Mouse (Mus musculus): ENCODE measurements around the gene Alppl2. TPM values are rescaled to one million over a fixed set of nuclear protein-coding genes. Genes with fewer than 3 reads are reported as not detected.

The Alppl2 gene
- polyA plus RNA-seq, 1 experiment = not detected

DNA sequence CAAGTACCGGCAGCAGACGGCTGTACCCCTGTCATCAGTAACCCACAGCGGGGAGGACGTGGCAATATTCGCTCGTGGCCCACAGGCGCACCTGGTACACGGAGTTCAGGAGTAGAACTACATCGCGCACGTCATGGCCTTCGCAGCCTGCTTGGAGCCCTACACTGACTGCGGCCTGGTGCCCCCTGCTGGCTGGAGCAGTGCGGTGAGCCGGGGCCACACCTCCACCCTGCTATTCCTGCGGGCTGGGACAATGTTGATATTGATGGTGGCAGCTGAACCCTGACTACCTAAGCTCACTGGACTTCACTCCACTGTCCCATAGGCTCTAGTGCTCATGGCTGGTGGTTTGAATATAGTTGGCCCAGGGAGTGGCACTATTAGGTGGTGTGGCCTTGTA lies 19.0 kb downstream of the Alppl2 start:
- H3K4me3 ChIP-seq (ENCODE audit: low read depth, low read length) = peak overlapping the region; percentile 26; the same call in 1 of the 2 replicates

DNA sequence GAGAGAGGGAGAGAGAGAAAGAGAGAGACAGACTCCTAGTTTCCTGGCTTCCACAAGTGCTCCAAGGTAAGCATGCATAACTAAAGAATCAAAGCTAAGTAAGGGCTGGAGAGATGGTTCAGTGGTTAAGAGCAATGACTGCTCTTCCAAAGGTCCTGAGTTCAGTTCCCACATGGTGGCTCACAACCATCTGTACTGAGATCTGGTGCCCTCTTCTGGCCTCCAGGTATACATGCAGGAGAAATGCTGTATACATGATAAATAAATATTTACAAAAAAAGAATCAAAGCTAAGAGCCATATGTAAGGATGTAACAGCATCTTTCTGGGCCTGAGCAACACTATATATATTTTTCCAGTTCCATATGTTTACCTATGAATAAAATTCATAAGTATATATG lies 28.8 kb downstream of the Alppl2 start:
- Histone ChIP-seq H3K4me1 (ENCODE audit: control insufficient read depth, insufficient read depth, low read length) (no peaks in the 10 kb centered on the region), H3K36me3 (ENCODE audit: control insufficient read depth, insufficient read depth, low read length, poor library complexity, severe bottlenecking) (no peaks in the 10 kb centered on the region), H3K4me3 (ENCODE audit: low read depth, low read length) (no peak overlapping the region), H3K27me3 (ENCODE audit: control insufficient read depth, insufficient read depth, low read length, poor library complexity, severe bottlenecking) (no peaks in the 10 kb centered on the region), H3K9ac (ENCODE audit: low read depth, poor library complexity, severe bottlenecking) (no peak overlapping the region), H3K27ac (ENCODE audit: insufficient read depth, low read length) (no peak overlapping the region), H3K9me3 (replicated peaks; ENCODE audit: control insufficient read depth, insufficient read depth, low read length, poor library complexity, severe bottlenecking) (no peaks in the 10 kb centered on the region)
- TF ChIP-seq CTCF (IDR thresholded peaks at IDR 0.05; ENCODE audit: low read depth, low read length) (no peak), POLR2A (IDR thresholded peaks at IDR 0.05; ENCODE audit: insufficient read depth, low read length) (no peak), EP300 (IDR thresholded peaks at IDR 0.05; ENCODE audit: insufficient read depth, low read depth, low read length) (no peak)

More for the DNA sequence above, 19.0 kb downstream of the Alppl2 start:
- Histone ChIP-seq H3K27me3 (ENCODE audit: control insufficient read depth, insufficient read depth, low read length, poor library complexity, severe bottlenecking) (no peaks in the 10 kb centered on the region), H3K36me3 (ENCODE audit: control insufficient read depth, insufficient read depth, low read length, poor library complexity, severe bottlenecking) (no peaks in the 10 kb centered on the region), H3K9me3 (replicated peaks; ENCODE audit: control insufficient read depth, insufficient read depth, low read length, poor library complexity, severe bottlenecking) (no peaks in the 10 kb centered on the region), H3K4me1 (ENCODE audit: control insufficient read depth, insufficient read depth, low read length) (peaks cover 3% of the 10 kb centered on the region), H3K27ac (ENCODE audit: insufficient read depth, low read length) (no peak overlapping the region), H3K9ac (ENCODE audit: low read depth, poor library complexity, severe bottlenecking) (no peak overlapping the region)
- TF ChIP-seq POLR2A (IDR thresholded peaks at IDR 0.05; ENCODE audit: insufficient read depth, low read length) (no peak), CTCF (IDR thresholded peaks at IDR 0.05; ENCODE audit: low read depth, low read length) (peak; percentile 83), EP300 (IDR thresholded peaks at IDR 0.05; ENCODE audit: insufficient read depth, low read depth, low read length) (no peak)

DNA sequence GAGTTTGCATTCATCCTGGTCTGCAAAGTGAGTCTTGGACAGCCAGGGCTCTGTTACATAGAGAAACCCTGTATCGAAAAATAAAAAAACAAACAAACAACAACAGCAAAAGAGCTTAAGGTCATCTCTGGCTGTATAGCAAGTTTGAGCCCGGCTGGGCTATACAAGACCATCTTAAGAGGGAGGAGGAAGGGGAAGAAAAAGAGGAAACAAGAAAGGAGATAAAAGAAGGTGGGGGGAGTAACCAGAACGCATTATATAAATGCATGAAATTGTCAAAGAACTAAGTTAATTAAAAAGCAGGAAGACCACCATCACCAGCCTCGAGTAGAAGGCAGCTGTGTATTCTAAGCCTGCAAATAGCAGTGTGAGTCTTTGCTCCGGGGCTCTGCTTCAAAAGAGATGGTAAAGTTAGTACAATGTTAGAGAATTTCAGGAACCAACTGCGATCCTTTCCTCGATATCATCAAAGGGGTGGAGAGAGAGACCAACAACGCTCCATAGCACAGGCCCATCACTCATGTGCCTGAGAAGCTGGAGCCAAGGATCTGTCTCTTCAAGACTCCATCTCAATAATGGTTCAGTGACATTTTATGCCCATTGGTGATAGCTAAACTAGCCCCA lies 30.6 kb downstream of the Alppl2 start:
- Histone ChIP-seq H3K27ac (ENCODE audit: insufficient read depth, low read length) (no peak overlapping the region), H3K36me3 (ENCODE audit: control insufficient read depth, insufficient read depth, low read length, poor library complexity, severe bottlenecking) (no peaks in the 10 kb centered on the region), H3K4me3 (ENCODE audit: low read depth, low read length) (no peak overlapping the region), H3K9me3 (replicated peaks; ENCODE audit: control insufficient read depth, insufficient read depth, low read length, poor library complexity, severe bottlenecking) (no peaks in the 10 kb centered on the region), H3K27me3 (ENCODE audit: control insufficient read depth, insufficient read depth, low read length, poor library complexity, severe bottlenecking) (no peaks in the 10 kb centered on the region), H3K9ac (ENCODE audit: low read depth, poor library complexity, severe bottlenecking) (no peak overlapping the region), H3K4me1 (ENCODE audit: control insufficient read depth, insufficient read depth, low read length) (no peaks in the 10 kb centered on the region)
- no peak for TF ChIP-seq CTCF (IDR thresholded peaks at IDR 0.05; ENCODE audit: low read depth, low read length)
- no peak for TF ChIP-seq EP300 (IDR thresholded peaks at IDR 0.05; ENCODE audit: insufficient read depth, low read depth, low read length)
- no peak for TF ChIP-seq POLR2A (IDR thresholded peaks at IDR 0.05; ENCODE audit: insufficient read depth, low read length)

DNA sequence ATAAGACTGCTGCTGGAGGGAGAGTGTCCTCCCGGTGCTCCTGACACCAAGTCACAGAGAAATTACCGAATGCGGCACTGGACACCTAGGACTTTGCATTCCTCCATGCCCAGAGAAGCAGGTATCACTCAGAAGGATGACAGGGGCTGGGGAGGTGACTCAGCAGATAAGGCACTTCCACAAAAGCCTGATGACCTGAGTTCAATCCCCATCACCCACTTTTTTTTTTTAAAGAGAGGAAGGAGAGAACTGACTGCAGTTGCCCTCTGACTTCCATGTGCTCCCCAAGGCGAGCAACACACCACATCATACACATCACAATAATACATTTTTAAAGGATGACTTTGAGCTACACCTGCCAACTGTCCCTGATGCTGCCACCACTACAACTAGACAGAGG lies 32.7 kb downstream of the Alppl2 start:
- Histone ChIP-seq H3K27ac (ENCODE audit: insufficient read depth, low read length) (no peak overlapping the region), H3K9me3 (replicated peaks; ENCODE audit: control insufficient read depth, insufficient read depth, low read length, poor library complexity, severe bottlenecking) (no peaks in the 10 kb centered on the region), H3K4me1 (ENCODE audit: control insufficient read depth, insufficient read depth, low read length) (no peaks in the 10 kb centered on the region), H3K36me3 (ENCODE audit: control insufficient read depth, insufficient read depth, low read length, poor library complexity, severe bottlenecking) (no peaks in the 10 kb centered on the region), H3K9ac (ENCODE audit: low read depth, poor library complexity, severe bottlenecking) (no peak overlapping the region), H3K4me3 (ENCODE audit: low read depth, low read length) (no peak overlapping the region), H3K27me3 (ENCODE audit: control insufficient read depth, insufficient read depth, low read length, poor library complexity, severe bottlenecking) (no peaks in the 10 kb centered on the region)
- TF ChIP-seq POLR2A (IDR thresholded peaks at IDR 0.05; ENCODE audit: insufficient read depth, low read length) (no peak), CTCF (IDR thresholded peaks at IDR 0.05; ENCODE audit: low read depth, low read length) (no peak), EP300 (IDR thresholded peaks at IDR 0.05; ENCODE audit: insufficient read depth, low read depth, low read length) (no peak)

DNA sequence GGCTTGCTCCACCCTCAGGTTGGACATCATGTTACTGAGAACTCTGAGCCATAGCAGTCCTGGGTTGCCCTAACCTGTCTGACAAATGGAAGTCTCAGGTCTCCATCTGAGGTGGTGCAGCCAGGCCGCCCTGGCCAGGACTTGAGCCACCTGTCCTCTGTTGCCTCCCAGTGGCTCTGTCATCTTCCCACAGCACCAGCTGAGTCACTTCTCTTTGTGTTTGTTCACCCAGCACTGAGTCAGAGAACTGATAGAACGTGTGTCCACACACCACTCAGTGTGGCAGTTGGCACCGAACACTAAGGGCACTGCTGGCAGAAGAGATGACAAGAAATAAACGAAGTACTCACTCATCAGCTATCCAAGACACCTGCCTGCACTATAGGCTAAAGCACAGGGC lies 38.4 kb downstream of the Alppl2 start:
- Histone ChIP-seq H3K9me3 (replicated peaks; ENCODE audit: control insufficient read depth, insufficient read depth, low read length, poor library complexity, severe bottlenecking) (no peaks in the 10 kb centered on the region), H3K36me3 (ENCODE audit: control insufficient read depth, insufficient read depth, low read length, poor library complexity, severe bottlenecking) (no peaks in the 10 kb centered on the region), H3K9ac (ENCODE audit: low read depth, poor library complexity, severe bottlenecking) (no peak overlapping the region), H3K4me3 (ENCODE audit: low read depth, low read length) (no peak overlapping the region), H3K27me3 (ENCODE audit: control insufficient read depth, insufficient read depth, low read length, poor library complexity, severe bottlenecking) (no peaks in the 10 kb centered on the region), H3K4me1 (ENCODE audit: control insufficient read depth, insufficient read depth, low read length) (no peaks in the 10 kb centered on the region), H3K27ac (ENCODE audit: insufficient read depth, low read length) (no peak overlapping the region)
- TF ChIP-seq CTCF (IDR thresholded peaks at IDR 0.05; ENCODE audit: low read depth, low read length) (no peak), POLR2A (IDR thresholded peaks at IDR 0.05; ENCODE audit: insufficient read depth, low read length) (no peak), EP300 (IDR thresholded peaks at IDR 0.05; ENCODE audit: insufficient read depth, low read depth, low read length) (no peak)

DNA sequence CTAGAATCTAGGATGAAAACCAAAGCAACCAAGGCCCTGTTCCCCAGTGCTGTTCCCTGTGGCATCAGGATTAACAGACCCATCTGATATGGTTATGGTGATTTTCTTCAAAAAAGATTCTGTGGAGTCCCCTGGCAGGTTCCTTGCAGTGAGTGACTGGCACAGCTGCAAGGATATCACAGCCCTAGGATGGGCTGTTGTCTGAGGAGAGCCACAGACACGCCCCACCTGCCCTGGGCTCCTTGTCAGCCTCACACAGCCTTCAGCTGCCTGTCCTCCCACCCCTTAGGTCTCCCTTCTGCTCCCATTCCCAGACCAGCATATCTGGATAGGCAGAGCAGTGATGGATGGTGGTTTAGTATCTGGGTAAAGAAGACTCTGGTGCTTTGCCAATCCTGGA lies 39.0 kb downstream of the Alppl2 start:
- Histone ChIP-seq H3K9me3 (replicated peaks; ENCODE audit: control insufficient read depth, insufficient read depth, low read length, poor library complexity, severe bottlenecking) (no peaks in the 10 kb centered on the region), H3K27me3 (ENCODE audit: control insufficient read depth, insufficient read depth, low read length, poor library complexity, severe bottlenecking) (no peaks in the 10 kb centered on the region), H3K36me3 (ENCODE audit: control insufficient read depth, insufficient read depth, low read length, poor library complexity, severe bottlenecking) (no peaks in the 10 kb centered on the region), H3K4me1 (ENCODE audit: control insufficient read depth, insufficient read depth, low read length) (no peaks in the 10 kb centered on the region), H3K27ac (ENCODE audit: insufficient read depth, low read length) (no peak overlapping the region), H3K9ac (ENCODE audit: low read depth, poor library complexity, severe bottlenecking) (no peak overlapping the region), H3K4me3 (ENCODE audit: low read depth, low read length) (no peak overlapping the region)
- no peak for TF ChIP-seq EP300 (IDR thresholded peaks at IDR 0.05; ENCODE audit: insufficient read depth, low read depth, low read length)
- no peak for TF ChIP-seq CTCF (IDR thresholded peaks at IDR 0.05; ENCODE audit: low read depth, low read length)
- TF ChIP-seq POLR2A (IDR thresholded peaks at IDR 0.05; ENCODE audit: insufficient read depth, low read length) = no peak

Measured in ES-Bruce4 (cell line).